Mouse (Mus musculus) testis, adult 2 months (tissue): ENCODE results near the gene Dpp6.

Source experiments
- CTCF ChIP-seq: fragments of 200-500 bp; IDR thresholded peaks from 2 replicates; pipeline ENCODE4 v1.5.1; 2012; ENCODE audit warnings: low read depth, mild to moderate bottlenecking, inconsistent platforms, low read length, moderate library complexity; ENCODE audit not compliant: control insufficient read depth, insufficient read depth, insufficient replicate concordance
- POLR2A ChIP-seq: fragments of 200-500 bp; IDR thresholded peaks from 2 replicates; pipeline ENCODE4 v1.6.1; 2012; ENCODE audit warnings: low read depth, mild to moderate bottlenecking, inconsistent platforms, low read length, moderate library complexity; ENCODE audit not compliant: control insufficient read depth

DNA sequence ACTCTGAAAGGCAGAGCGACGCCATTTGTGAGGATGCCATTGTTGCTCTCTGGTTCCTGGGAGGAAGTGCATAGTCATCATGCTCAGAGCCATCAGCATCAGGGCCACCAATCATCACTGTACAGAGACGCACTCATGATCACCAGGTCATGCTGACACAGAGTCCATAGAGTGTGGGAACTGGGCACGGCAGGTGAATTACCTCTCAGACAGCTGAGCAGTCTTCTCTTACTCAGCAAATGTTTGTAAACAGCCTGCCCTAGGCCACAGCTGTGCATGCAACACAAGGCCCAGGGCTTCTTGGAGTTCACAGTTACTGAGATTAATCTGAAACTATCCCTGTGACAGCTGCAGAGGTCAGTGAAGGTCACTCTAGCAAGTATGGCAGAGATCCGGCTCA lies 124.5 kb downstream of the Dpp6 start:
- TF ChIP-seq CTCF = no peak
- no peak for TF ChIP-seq POLR2A
